Mouse (Mus musculus) right cerebral cortex, postnatal 10 days (tissue): ENCODE measurements around the gene Vps9d1.
"Not testable (repeated sequence)": the region's sequence is repeated elsewhere in the genome, so short reads cannot be mapped to it uniquely, and the experiment has no call there.

ENCODE experiments used
- DNase-seq, 2 experiments: peaks; one replicate each; pipeline ENCODE4 v3.0.0; 2021; ENCODE audit warnings: low spot score in 2 of 2

Gene Vps9d1

GRCm38 (mm10) chr8:123254099-123254885 lies at the start of gene Vps9d1, which contains the start of gene Zfp276:
Gene Vps9d1, minus strand, starts transcription at chr8:123254348.
Gene Zfp276, plus strand, starts transcription at chr8:123254195.
- DNase-seq: peak; percentile 84 to 92

- no peak for DNase-seq
Measured at GRCm38 (mm10) chr8:123298301-123298700, 44.2 kb upstream of the Vps9d1 start.

- no peak for DNase-seq
Measured at GRCm38 (mm10) chr8:123292785-123293184, 38.6 kb upstream of the Vps9d1 start.

- no peak for DNase-seq
Measured at GRCm38 (mm10) chr8:123292281-123292680, 38.1 kb upstream of the Vps9d1 start.

GRCm38 (mm10) chr8:123291716-123292115 lies 37.6 kb upstream of the Vps9d1 start:
- DNase-seq: no peak

GRCm38 (mm10) chr8:123290679-123291078 lies 36.5 kb upstream of the Vps9d1 start:
- no peak for DNase-seq

- DNase-seq: peak; percentile 45 to 62
Measured at GRCm38 (mm10) chr8:123290166-123290565, 36.0 kb upstream of the Vps9d1 start.

GRCm38 (mm10) chr8:123287362-123287761 lies 33.2 kb upstream of the Vps9d1 start:
- no peak for DNase-seq

- no peak for DNase-seq
Measured at GRCm38 (mm10) chr8:123284493-123284892, 30.3 kb upstream of the Vps9d1 start.

GRCm38 (mm10) chr8:123283991-123284390 lies 29.8 kb upstream of the Vps9d1 start:
- DNase-seq: no peak

- DNase-seq: not testable (repeated sequence)
Measured at GRCm38 (mm10) chr8:123282994-123283393, 28.8 kb upstream of the Vps9d1 start.

GRCm38 (mm10) chr8:123280302-123281094 lies 26.4 kb upstream of the Vps9d1 start:
- DNase-seq: no peak

GRCm38 (mm10) chr8:123279828-123280227 lies 25.7 kb upstream of the Vps9d1 start:
- no peak for DNase-seq

- no peak for DNase-seq
Measured at GRCm38 (mm10) chr8:123278445-123278844, 24.3 kb upstream of the Vps9d1 start.

GRCm38 (mm10) chr8:123275096-123275495 lies 20.9 kb upstream of the Vps9d1 start:
- DNase-seq: no peak

GRCm38 (mm10) chr8:123274447-123274846 lies 20.3 kb upstream of the Vps9d1 start:
- no peak for DNase-seq

GRCm38 (mm10) chr8:123271901-123272300 lies 17.8 kb upstream of the Vps9d1 start:
- no peak for DNase-seq

GRCm38 (mm10) chr8:123271147-123271546 lies 17.0 kb upstream of the Vps9d1 start:
- no peak for DNase-seq

GRCm38 (mm10) chr8:123267926-123268656 lies 13.9 kb upstream of the Vps9d1 start:
- no peak for DNase-seq

GRCm38 (mm10) chr8:123257593-123257992 lies 3.4 kb upstream of the Vps9d1 start:
- DNase-seq: not testable (repeated sequence)

GRCm38 (mm10) chr8:123257114-123257513 lies 3.0 kb upstream of the Vps9d1 start:
- DNase-seq: peak in 1 of 2 experiments; percentile 64

GRCm38 (mm10) chr8:123255170-123255569 lies 1.0 kb upstream of the Vps9d1 start:
- DNase-seq: no peak
